Mouse (Mus musculus) heart, postnatal 36 days (tissue): ENCODE results near the gene Pbx1. TPM values are rescaled to one million over a fixed set of nuclear protein-coding genes. Genes with fewer than 3 reads are reported as not detected.

Experiments
- DNase-seq, 2 experiments: peaks; one replicate each; pipeline ENCODE4 v3.0.0; 2021 to 2022
- intact Hi-C: fragments of 180-260 bp; cut with DNase I; formaldehyde crosslinking; loops from one replicate; pipeline ENCODE4 v1.15.1; 2025
- total RNA-seq, 2 experiments: library from RNA; stranded (reverse); gene quantifications; 2 replicates each; pipeline ENCODE4 v1.2.3; 2021

Gene Pbx1
- total RNA-seq, 2 experiments from 2014 or later, result 47.2 to 63.0 TPM

GRCm38 (mm10) chr1:168357680-168358611 is 74.1 kb downstream of the Pbx1 start:
- intact Hi-C loops, result no loop called here
- no peak for DNase-seq

- no peak for DNase-seq
- intact Hi-C loops, result no loop called here
These were observed 75.1 kb downstream of the Pbx1 start for GRCm38 (mm10) chr1:168356970-168357441.

- DNase-seq, result no peak
- intact Hi-C loops, result no loop called here
These were observed 76.0 kb downstream of the Pbx1 start for GRCm38 (mm10) chr1:168355985-168356556.

- intact Hi-C loops, result no loop called here
- DNase-seq, result no peak
These were observed 77.1 kb downstream of the Pbx1 start for GRCm38 (mm10) chr1:168354934-168355333.

- no peak for DNase-seq
These were observed 83.9 kb downstream of the Pbx1 start for GRCm38 (mm10) chr1:168348036-168348784.

GRCm38 (mm10) chr1:168344918-168345317 is 87.2 kb downstream of the Pbx1 start:
- intact Hi-C loops, result no loop called here
- DNase-seq, result no peak

More at GRCm38 (mm10) chr1:168348036-168348784, 83.9 kb downstream of the Pbx1 start:
- intact Hi-C loops, result no loop called here

GRCm38 (mm10) chr1:168344262-168344661 is 87.8 kb downstream of the Pbx1 start:
- DNase-seq, result no peak
- intact Hi-C loops, result no loop called here

GRCm38 (mm10) chr1:168342269-168342668 is 89.8 kb downstream of the Pbx1 start:
- no peak for DNase-seq
- intact Hi-C loops, result no loop called here

GRCm38 (mm10) chr1:168341863-168342262 is 90.2 kb downstream of the Pbx1 start:
- intact Hi-C loops, result no loop called here
- DNase-seq, result no peak

- no peak for DNase-seq
- intact Hi-C loops, result no loop called here
These were observed 90.7 kb downstream of the Pbx1 start for GRCm38 (mm10) chr1:168341368-168341767.

- DNase-seq, result no peak
- intact Hi-C loops, result no loop called here
These were observed 95.7 kb downstream of the Pbx1 start for GRCm38 (mm10) chr1:168336238-168336818.

- intact Hi-C loops, result no loop called here
- no peak for DNase-seq
These were observed 97.1 kb downstream of the Pbx1 start for GRCm38 (mm10) chr1:168334831-168335574.

- no peak for DNase-seq
- intact Hi-C loops, result no loop called here
These were observed 100.0 kb downstream of the Pbx1 start for GRCm38 (mm10) chr1:168332056-168332455.

GRCm38 (mm10) chr1:168328236-168328605 is 103.8 kb downstream of the Pbx1 start:
- intact Hi-C loops, result no loop called here
- no peak for DNase-seq

- intact Hi-C loops, result no loop called here
These were observed 104.5 kb downstream of the Pbx1 start for GRCm38 (mm10) chr1:168327405-168328235.

GRCm38 (mm10) chr1:168325786-168326185 is 106.3 kb downstream of the Pbx1 start:
- no peak for DNase-seq
- intact Hi-C loops, result no loop called here

More at GRCm38 (mm10) chr1:168327405-168328235, 104.5 kb downstream of the Pbx1 start:
- no peak for DNase-seq

GRCm38 (mm10) chr1:168324306-168325085 is 107.6 kb downstream of the Pbx1 start:
- intact Hi-C loops, result no loop called here
- DNase-seq, result no peak

- intact Hi-C loops, result loop anchor here (1.0 kb wide), 1 partner anchor 109 kb away; no protein-coding TSS in a partner anchor
- no peak for DNase-seq
These were observed 108.5 kb downstream of the Pbx1 start for GRCm38 (mm10) chr1:168323436-168324108.
